14 mouse cellular contexts compared by ENCODE assay signal in the genomic region with DNA sequence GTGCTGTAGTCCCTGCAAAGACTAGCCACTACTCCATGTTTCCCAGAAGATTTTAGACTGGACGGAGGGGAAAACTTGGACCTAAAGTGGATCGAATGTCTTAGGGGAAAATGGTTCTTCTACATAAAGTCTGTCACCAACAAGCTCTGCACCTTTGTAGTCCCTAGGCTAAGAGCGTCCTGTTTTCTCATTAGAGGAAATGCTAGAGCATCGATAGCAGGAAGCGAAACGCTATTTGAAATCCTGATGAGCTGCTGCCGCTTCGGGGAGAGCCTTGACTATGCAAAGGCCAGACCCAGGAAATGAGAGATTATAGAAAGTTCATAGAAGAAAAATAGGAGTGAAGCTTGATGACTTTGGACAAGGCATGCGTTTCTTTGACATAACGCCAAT. TPM values are rescaled to one million over a fixed set of nuclear protein-coding genes. Genes with fewer than 3 reads are reported as not detected.
DNase-seq lines count a peak whose midpoint lies in the region; ATAC-seq and TF ChIP-seq lines count a peak whose summit lies in the region.
"Had no signal": no experiment of that assay in that cellular context is flagged by ENCODE, and none has a peak within 500 bp of the region (broad histone marks: within the 10 kb centered on the region; RNA-seq: fewer than 3 reads in every experiment).

No protein-coding gene starts in this region.

- no peaks in the 10 kb centered on the region for H3K36me3 ChIP-seq in lung, embryonic 15.5 days
- H3K36me3 ChIP-seq in forebrain, embryonic 15.5 days = no peaks in the 10 kb centered on the region
- H3K36me3 ChIP-seq: embryonic facial prominence, embryonic 13.5 days; forebrain, embryonic 10.5 days; G1E; heart, embryonic 12.5 days; hindbrain, embryonic 15.5 days had no signal

- H3K27ac ChIP-seq in lung, embryonic 15.5 days = no peak overlapping the region
- peak overlapping the region; percentile 73 for H3K27ac ChIP-seq in bone marrow macrophage, adult 2 months (ENCODE audit: insufficient read depth, low read depth, low read length)
- no peak overlapping the region for H3K27ac ChIP-seq in forebrain, embryonic 15.5 days (replicated peaks)
- H3K27ac ChIP-seq: embryonic facial prominence, embryonic 13.5 days; forebrain, embryonic 10.5 days; hindbrain, embryonic 15.5 days had no signal

- H3K9ac ChIP-seq in lung, embryonic 15.5 days = no peak overlapping the region
- H3K9ac ChIP-seq in forebrain, embryonic 15.5 days (replicated peaks) = no peak overlapping the region
- H3K9ac ChIP-seq: embryonic facial prominence, embryonic 13.5 days; heart, embryonic 12.5 days; hindbrain, embryonic 15.5 days had no signal

- H3K9me3 ChIP-seq in lung, embryonic 15.5 days = no peaks in the 10 kb centered on the region
- H3K9me3 ChIP-seq in forebrain, embryonic 15.5 days = no peaks in the 10 kb centered on the region
- H3K9me3 ChIP-seq: embryonic facial prominence, embryonic 13.5 days; forebrain, embryonic 10.5 days; G1E; hindbrain, embryonic 15.5 days had no signal

- no peak for TF ChIP-seq CTCF in lung, adult 2 months (IDR thresholded peaks at IDR 0.05; ENCODE audit: insufficient read depth, low read length)
- TF ChIP-seq CTCF in bone marrow macrophage, adult 2 months (IDR thresholded peaks at IDR 0.05; ENCODE audit: low read depth, low read length) = no peak

- no peak overlapping the region for H3K4me3 ChIP-seq in lung, embryonic 15.5 days
- no peak overlapping the region for H3K4me3 ChIP-seq in lung, adult 2 months (replicated peaks; ENCODE audit: extremely low read depth, low read depth, low read length)
- H3K4me3 ChIP-seq in bone marrow macrophage, adult 2 months (ENCODE audit: insufficient read depth, low read length) = peak overlapping the region; percentile 26; the same call in 1 of the 2 replicates
- no peak overlapping the region for H3K4me3 ChIP-seq in forebrain, embryonic 15.5 days
- H3K4me3 ChIP-seq: embryonic facial prominence, embryonic 13.5 days; erythroblast, embryonic 14.5 days; forebrain, embryonic 10.5 days; heart, embryonic 12.5 days; hindbrain, embryonic 15.5 days had no signal

- no peaks in the 10 kb centered on the region for H3K4me1 ChIP-seq in lung, embryonic 15.5 days
- peaks cover 2% of the 10 kb centered on the region for H3K4me1 ChIP-seq in lung, adult 2 months (ENCODE audit: control insufficient read depth, insufficient read depth, low read length)
- H3K4me1 ChIP-seq in bone marrow macrophage, adult 2 months (ENCODE audit: control insufficient read depth, insufficient read depth, low read length) = peaks cover 30% of the 10 kb centered on the region
- no peaks in the 10 kb centered on the region for H3K4me1 ChIP-seq in forebrain, embryonic 15.5 days
- H3K4me1 ChIP-seq: embryonic facial prominence, embryonic 13.5 days; heart, embryonic 12.5 days; hindbrain, embryonic 15.5 days had no signal

- no peaks in the 10 kb centered on the region for H3K27me3 ChIP-seq in lung, embryonic 15.5 days
- H3K27me3 ChIP-seq in forebrain, embryonic 15.5 days = no peaks in the 10 kb centered on the region
- H3K27me3 ChIP-seq: hindbrain, embryonic 15.5 days had no signal

- ATAC-seq in lung, embryonic 15.5 days (ENCODE audit: borderline replicate concordance, extremely low read depth, low FRiP score, low TSS enrichment) = 0 out of 2 replicates have a peak, but pooled peaks have one; percentile 14
- ATAC-seq in inflammation-experienced regulatory T-cells, adult 6 months = peak; percentile 16
- peak; percentile 60 for ATAC-seq in megakaryocyte progenitor cell, adult 5-6 weeks (replicated peaks; ENCODE audit: poor library complexity)
- ATAC-seq in erythroblast, adult 5-6 weeks (replicated peaks; ENCODE audit: low FRiP score, poor library complexity, severe bottlenecking) = no peak
- no peak for ATAC-seq in forebrain, embryonic 15.5 days (replicated peaks)

- H3K4me2 ChIP-seq in lung, embryonic 15.5 days = no peak overlapping the region
- no peak overlapping the region for H3K4me2 ChIP-seq in forebrain, embryonic 15.5 days (replicated peaks)
- H3K4me2 ChIP-seq: embryonic facial prominence, embryonic 13.5 days; heart, embryonic 12.5 days; hindbrain, embryonic 15.5 days had no signal

- 67% methylated on average over 10 of the region's 10 CpGs for WGBS in lung, embryonic 15.5 days
- WGBS in lung, adult 2 months = 59% methylated on average over 10 of the region's 10 CpGs
- WGBS in forebrain, embryonic 15.5 days = 85% methylated on average over 10 of the region's 10 CpGs

- no peak for DNase-seq in lung, adult 2 months
- DNase-seq in left cerebral cortex, adult 18-20 months (ENCODE audit: low spot score in 2 of 2) = no peak

- TF ChIP-seq POLR2A in lung, adult 2 months (IDR thresholded peaks at IDR 0.05; ENCODE audit: borderline replicate concordance, extremely low read depth, low read depth, low read length) = no peak
- TF ChIP-seq POLR2A in bone marrow macrophage, adult 2 months (IDR thresholded peaks at IDR 0.05; ENCODE audit: borderline replicate concordance, low read depth, low read length) = no peak

RNA-seq across cellular contexts. Expression of a gene that starts 12.7 kb away (rescaled TPM):
- polyA plus RNA-seq in lung, embryonic 15.5 days (2015; fragmentation: Nextera tagmentation; extraction: Ambion mirVana) = 5.1 and 5.2 TPM in 2 replicates
- 4.6 and 5.8 TPM in 2 replicates for polyA plus RNA-seq in lung, adult 2 months (2012; rRNA removed)
- polyA plus RNA-seq in bone marrow macrophage, adult 2 months (2012; ENCODE audit: insufficient read depth, insufficient read length, missing spikeins) = 22.9 and 28.3 TPM in 2 replicates
- polyA plus RNA-seq in inflammation-experienced regulatory T-cells, adult 6 months (2017; shearing (Covaris generic)) = 10 to 100 TPM in 2 of 3 experiments, 1 to 10 TPM in 1; 8.9 to 11.3 (median 10.3) TPM
- total RNA-seq in megakaryocyte progenitor cell, adult 5-6 weeks (2015) = 15.1 and 18.4 TPM in 2 replicates
- total RNA-seq in megakaryocyte progenitor cell, adult 5-6 weeks (2017) = 29.2 and 34.2 TPM in 2 replicates
- 9.4 and 31.7 TPM in 2 replicates for total RNA-seq in erythroblast, adult 5-6 weeks (2015; ENCODE audit: low replicate concordance)
- total RNA-seq in erythroblast, adult 5-6 weeks (2017; ENCODE audit: low replicate concordance) = 24.0 and 29.6 TPM in 2 replicates
- polyA plus RNA-seq in forebrain, embryonic 15.5 days (2015; fragmentation: Nextera tagmentation; extraction: Ambion mirVana) = 4.0 and 4.1 TPM in 2 replicates
- 1 to 10 TPM; 2.7 to 3.0 TPM for total RNA-seq in left cerebral cortex, adult 18-20 months (2021)

Comparison
In these comparisons a context has a peak if more than half of its experiments do, and no peak if none do; other contexts are left out.
1. ATAC-seq: peak in lung, embryonic 15.5 days (single experiment), inflammation-experienced regulatory T-cells, adult 6 months (single experiment) and megakaryocyte progenitor cell, adult 5-6 weeks (single experiment); none in erythroblast, adult 5-6 weeks (single experiment) and forebrain, embryonic 15.5 days (single experiment).